Mouse (Mus musculus) gastrocnemius, adult 2 months (tissue): ENCODE measurements around the gene Afdn. TPM values are rescaled to one million over a fixed set of nuclear protein-coding genes. Genes with fewer than 3 reads are reported as not detected.
"Not testable (repeated sequence)": the region's sequence is repeated elsewhere in the genome, so short reads cannot be mapped to it uniquely, and the experiment has no call there.

ENCODE experiments used
- DNase-seq: peaks from one replicate; pipeline ENCODE4 v3.0.0; 2022
- H3K27ac ChIP-seq: fragments of 200-600 bp; 2 replicates; pipeline ENCODE4 v1.8.1; 2022; ENCODE audit warnings: mild to moderate bottlenecking
- H3K4me3 ChIP-seq: fragments of 200-600 bp; 2 replicates; pipeline ENCODE4 v1.8.1; 2022; ENCODE audit warnings: mild to moderate bottlenecking, moderate library complexity
- CTCF ChIP-seq: fragments of 200-600 bp; IDR thresholded peaks from 2 replicates; pipeline ENCODE4 v1.8.1; 2022; ENCODE audit warnings: antibody characterized with exemption, mild to moderate bottlenecking, moderate library complexity
- intact Hi-C: fragments of 180-260 bp; cut with DNase I; formaldehyde crosslinking; loops from one replicate; pipeline ENCODE4 v1.15.1; 2025
- total RNA-seq, 2 experiments: library from RNA; stranded (reverse); gene quantifications; 2 replicates each; pipeline ENCODE4 v1.2.3; 2021

The Afdn gene
- total RNA-seq, 2 experiments from 2014 or later = 33.3 to 45.6 TPM

- peak overlapping the region; percentile 89 for H3K27ac ChIP-seq
- peak; percentile 54 for DNase-seq
- peak overlapping the region; percentile 96 for H3K4me3 ChIP-seq
- intact Hi-C loops = loop anchor here (5.0 kb wide), 1 partner anchor 67 kb away; no protein-coding TSS in a partner anchor
- no peak for TF ChIP-seq CTCF
These were observed 388 bp downstream of the Afdn start for GRCm38 (mm10) chr17:13760675-13761178.

- intact Hi-C loops = loop anchor here (5.0 kb wide), 1 partner anchor 66 kb away; no protein-coding TSS in a partner anchor
- peak; percentile 68 for DNase-seq
- peak within 1 kb of the TSS; percentile 89 for H3K27ac ChIP-seq
- H3K4me3 ChIP-seq = peak within 1 kb of the TSS; percentile 96
- no peak for TF ChIP-seq CTCF
These were observed 1.0 kb downstream of the Afdn start, which contains the start of gene Tcte2 for GRCm38 (mm10) chr17:13761179-13761913. Gene Tcte2, minus strand, starts transcription at chr17:13761825.

GRCm38 (mm10) chr17:13763819-13764218 lies 3.5 kb downstream of the Afdn start:
- no peak for TF ChIP-seq CTCF
- intact Hi-C loops = loop anchor here (5.0 kb wide), 1 partner anchor 63 kb away; no protein-coding TSS in a partner anchor
- no peak for DNase-seq
- Histone ChIP-seq H3K27ac (no peak overlapping the region), H3K4me3 (no peak overlapping the region)

- DNase-seq = peak; percentile 60
- intact Hi-C loops = loop anchor here (5.0 kb wide), 2 partner anchors 62 to 293 kb away; no protein-coding TSS in a partner anchor
- H3K27ac ChIP-seq = not testable (repeated sequence)
These were observed 4.6 kb downstream of the Afdn start for GRCm38 (mm10) chr17:13764911-13765310.

GRCm38 (mm10) chr17:13768531-13768930 lies 8.2 kb downstream of the Afdn start:
- DNase-seq = no peak
- Histone ChIP-seq H3K4me3 (no peak overlapping the region), H3K27ac (no peak overlapping the region)
- intact Hi-C loops = loop anchor here (5.0 kb wide), 1 partner anchor 296 kb away; no protein-coding TSS in a partner anchor
- no peak for TF ChIP-seq CTCF

More at GRCm38 (mm10) chr17:13764911-13765310, 4.6 kb downstream of the Afdn start:
- not testable (repeated sequence) for H3K4me3 ChIP-seq

GRCm38 (mm10) chr17:13769256-13769655 lies 8.9 kb downstream of the Afdn start:
- DNase-seq = no peak
- Histone ChIP-seq H3K27ac (no peak overlapping the region), H3K4me3 (no peak overlapping the region)
- intact Hi-C loops = loop anchor here (5.0 kb wide), 1 partner anchor 297 kb away; no protein-coding TSS in a partner anchor
- TF ChIP-seq CTCF = peak; percentile 53

- H3K27ac ChIP-seq = no peak overlapping the region
- no peak overlapping the region for H3K4me3 ChIP-seq
- intact Hi-C loops = no loop called here
- DNase-seq = no peak
- TF ChIP-seq CTCF = no peak
These were observed 17.3 kb downstream of the Afdn start for GRCm38 (mm10) chr17:13777676-13778075.

- TF ChIP-seq CTCF = no peak
- H3K27ac ChIP-seq = no peak overlapping the region
- DNase-seq = no peak
- intact Hi-C loops = no loop called here
- H3K4me3 ChIP-seq = no peak overlapping the region
These were observed 18.5 kb downstream of the Afdn start for GRCm38 (mm10) chr17:13778865-13779264.

GRCm38 (mm10) chr17:13781948-13782347 lies 21.6 kb downstream of the Afdn start:
- intact Hi-C loops = no loop called here
- Histone ChIP-seq H3K27ac (no peak overlapping the region), H3K4me3 (no peak overlapping the region)
- DNase-seq = no peak
- no peak for TF ChIP-seq CTCF

GRCm38 (mm10) chr17:13783469-13783868 lies 23.1 kb downstream of the Afdn start:
- intact Hi-C loops = no loop called here
- Histone ChIP-seq H3K4me3 (no peak overlapping the region), H3K27ac (no peak overlapping the region)
- DNase-seq = no peak
- no peak for TF ChIP-seq CTCF

- DNase-seq, H3K4me3 ChIP-seq, H3K27ac ChIP-seq, intact Hi-C loops: not testable (repeated sequence)
These were observed 29.7 kb downstream of the Afdn start for GRCm38 (mm10) chr17:13790033-13790432.

GRCm38 (mm10) chr17:13797691-13798090 lies 37.4 kb downstream of the Afdn start:
- intact Hi-C loops = no loop called here
- no peak for TF ChIP-seq CTCF
- DNase-seq = no peak
- Histone ChIP-seq H3K27ac (no peak overlapping the region), H3K4me3 (no peak overlapping the region)

GRCm38 (mm10) chr17:13802836-13803408 lies 42.6 kb downstream of the Afdn start:
- Histone ChIP-seq H3K4me3 (no peak overlapping the region), H3K27ac (no peak overlapping the region)
- DNase-seq = no peak
- TF ChIP-seq CTCF = no peak
- intact Hi-C loops = no loop called here
